Mouse (Mus musculus) frontal cortex, postnatal 14 days (tissue): Measurements from ENCODE around the gene Ccser1.

Experiments used
- DNase-seq, 2 experiments: peaks; one replicate each; pipeline ENCODE4 v3.0.0; 2022; ENCODE audit warnings: low spot score in 2 of 2

Ccser1 gene

GRCm38 (mm10) chr6:61179949-61180755 lies at the start of gene Ccser1:
Ccser1 (plus strand) TSS chr6:61180324.
- peak; percentile 24 to 51 for DNase-seq

- DNase-seq = no peak
Observed at GRCm38 (mm10) chr6:61136436-61136835, 43.7 kb upstream of the Ccser1 start.

- no peak for DNase-seq
Observed at GRCm38 (mm10) chr6:61143031-61143430, 37.1 kb upstream of the Ccser1 start.

- no peak for DNase-seq
Observed at GRCm38 (mm10) chr6:61152924-61153323, 27.2 kb upstream of the Ccser1 start.

GRCm38 (mm10) chr6:61154654-61155053 lies 25.5 kb upstream of the Ccser1 start:
- no peak for DNase-seq

- DNase-seq = no peak
Observed at GRCm38 (mm10) chr6:61155059-61155629, 25.0 kb upstream of the Ccser1 start.

- DNase-seq = no peak
Observed at GRCm38 (mm10) chr6:61155718-61156117, 24.4 kb upstream of the Ccser1 start.

GRCm38 (mm10) chr6:61162117-61162516 lies 18.0 kb upstream of the Ccser1 start:
- no peak for DNase-seq

- no peak for DNase-seq
Observed at GRCm38 (mm10) chr6:61166891-61167290, 13.2 kb upstream of the Ccser1 start.

- no peak for DNase-seq
Observed at GRCm38 (mm10) chr6:61176126-61176525, 4.0 kb upstream of the Ccser1 start.

- DNase-seq = no peak
Observed at GRCm38 (mm10) chr6:61177476-61177875, 2.6 kb upstream of the Ccser1 start.

- no peak for DNase-seq
Observed at GRCm38 (mm10) chr6:61179641-61179948, 529 bp upstream of the Ccser1 start.

GRCm38 (mm10) chr6:61180756-61181191 lies 650 bp downstream of the Ccser1 start:
- DNase-seq = peak; percentile 19 to 40

GRCm38 (mm10) chr6:61189029-61189428 lies 8.9 kb downstream of the Ccser1 start:
- DNase-seq = no peak

- no peak for DNase-seq
Observed at GRCm38 (mm10) chr6:61191597-61192386, 11.7 kb downstream of the Ccser1 start.

- no peak for DNase-seq
Observed at GRCm38 (mm10) chr6:61203344-61203743, 23.2 kb downstream of the Ccser1 start.

GRCm38 (mm10) chr6:61206042-61206441 lies 25.9 kb downstream of the Ccser1 start:
- no peak for DNase-seq

- no peak for DNase-seq
Observed at GRCm38 (mm10) chr6:61206619-61207018, 26.5 kb downstream of the Ccser1 start.

- DNase-seq = no peak
Observed at GRCm38 (mm10) chr6:61210061-61210737, 30.1 kb downstream of the Ccser1 start.

- no peak for DNase-seq
Observed at GRCm38 (mm10) chr6:61215705-61216104, 35.6 kb downstream of the Ccser1 start.

- no peak for DNase-seq
Observed at GRCm38 (mm10) chr6:61216514-61216913, 36.4 kb downstream of the Ccser1 start.

GRCm38 (mm10) chr6:61217717-61218116 lies 37.6 kb downstream of the Ccser1 start:
- DNase-seq = no peak
